Mouse (Mus musculus): ENCODE results near the gene Smim14.

- TF ChIP-seq ZNF384 (IDR thresholded peaks at IDR 0.05; ENCODE audit: low read depth, low read length) (no peak), POLR2A (IDR thresholded peaks at IDR 0.05; ENCODE audit: control insufficient read depth in 1 of 2, insufficient read depth in 1 of 2, low read depth in 1 of 2, low read length in 2 of 2, poor library complexity in 1 of 2) (no peak), GATA1 (IDR thresholded peaks at IDR 0.05; ENCODE audit: low read depth, low read length) (no peak), MAX (IDR thresholded peaks at IDR 0.05; ENCODE audit: low read length) (no peak), E2F4 (IDR thresholded peaks at IDR 0.05; ENCODE audit: borderline replicate concordance, low read depth, low read length) (no peak), MAFK (IDR thresholded peaks at IDR 0.05; ENCODE audit: borderline replicate concordance, low read depth, low read length) (no peak), CTCF (IDR thresholded peaks at IDR 0.05 in 2 of 3, conservative IDR thresholded peaks at IDR 0.05 in 1 of 3; ENCODE audit: control insufficient read depth in 1 of 3, insufficient read depth in 1 of 3, low read depth in 2 of 3, low read length in 3 of 3, poor library complexity in 1 of 3, severe bottlenecking in 1 of 3) (no peak), EP300 (IDR thresholded peaks at IDR 0.05; ENCODE audit: low read depth in 1 of 2, low read length in 2 of 2) (no peak)
These were observed 1.8 kb upstream of the Smim14 start for GRCm38 (mm10) chr5:65538829-65539228.
